Mouse (Mus musculus): ENCODE results near the gene Smchd1.
A peak's percentile ranks its signal among the peaks of the same experiment; 100 is the strongest.
"Not testable (repeated sequence)": the region's sequence is repeated elsewhere in the genome, so short reads cannot be mapped to it uniquely, and the experiment has no call there.

Gene Smchd1

GRCm38 (mm10) chr17:71445191-71445590, 30.0 kb downstream of the Smchd1 start:
- no peak for DNase-seq (ENCODE audit: low read depth, low spot score)

- DNase-seq (ENCODE audit: low read depth, low spot score) = no peak
Observed at GRCm38 (mm10) chr17:71444718-71445117, 30.4 kb downstream of the Smchd1 start.

- no peak for DNase-seq (ENCODE audit: low read depth, low spot score)
Observed at GRCm38 (mm10) chr17:71444126-71444525, 31.0 kb downstream of the Smchd1 start.

GRCm38 (mm10) chr17:71443273-71443672, 31.9 kb downstream of the Smchd1 start:
- no peak for DNase-seq (ENCODE audit: low read depth, low spot score)

GRCm38 (mm10) chr17:71422502-71422901, 52.6 kb downstream of the Smchd1 start:
- not testable (repeated sequence) for DNase-seq (ENCODE audit: low read depth, low spot score)

DNA sequence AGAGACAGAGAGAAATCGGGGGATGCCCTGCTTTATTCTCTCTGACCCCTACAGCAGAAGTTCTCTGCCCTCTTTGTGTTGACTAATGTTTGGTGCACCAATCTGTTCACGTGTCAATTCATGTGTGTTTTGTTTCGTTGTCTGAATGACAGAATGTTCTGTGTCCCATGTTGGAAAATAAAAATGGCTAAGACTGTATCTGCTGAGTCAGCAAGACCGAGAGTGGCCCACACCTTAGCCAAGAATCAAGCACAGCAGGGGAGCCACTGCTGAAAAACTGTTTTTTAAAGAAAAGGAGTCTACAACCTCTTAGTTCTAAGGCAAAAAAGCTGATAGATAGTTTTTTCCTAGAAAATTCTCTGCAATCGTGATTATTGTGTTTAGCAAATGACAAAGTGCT, 55.7 kb downstream of the Smchd1 start:
- DNase-seq (ENCODE audit: low read depth, low spot score) = not testable (repeated sequence)

DNA sequence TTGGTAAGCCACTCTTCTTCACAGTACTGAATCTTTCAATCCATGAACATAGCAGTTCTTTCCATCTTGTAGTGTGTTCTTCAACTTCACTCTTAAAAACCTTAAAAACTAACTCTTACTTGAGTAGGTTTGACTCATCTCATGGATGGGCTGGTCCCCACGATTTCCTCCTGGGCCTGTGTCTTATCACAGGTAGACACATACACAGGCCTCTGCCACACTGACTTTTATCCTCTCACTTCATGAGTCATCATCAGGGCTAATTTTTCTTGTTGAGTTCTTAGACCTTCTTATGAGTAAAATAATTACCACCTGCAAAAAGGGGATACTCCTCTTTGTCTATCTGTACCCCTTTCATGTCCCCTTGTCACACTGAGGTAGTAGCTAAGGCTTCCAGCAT, 58.1 kb downstream of the Smchd1 start:
- no peak for DNase-seq (ENCODE audit: low read depth, low spot score)

GRCm38 (mm10) chr17:71387401-71387800, 87.7 kb downstream of the Smchd1 start:
- no peak for DNase-seq (ENCODE audit: low read depth, low spot score)

- no peak for DNase-seq (ENCODE audit: low read depth, low spot score)
Observed at GRCm38 (mm10) chr17:71380346-71380745, 94.8 kb downstream of the Smchd1 start.

DNA sequence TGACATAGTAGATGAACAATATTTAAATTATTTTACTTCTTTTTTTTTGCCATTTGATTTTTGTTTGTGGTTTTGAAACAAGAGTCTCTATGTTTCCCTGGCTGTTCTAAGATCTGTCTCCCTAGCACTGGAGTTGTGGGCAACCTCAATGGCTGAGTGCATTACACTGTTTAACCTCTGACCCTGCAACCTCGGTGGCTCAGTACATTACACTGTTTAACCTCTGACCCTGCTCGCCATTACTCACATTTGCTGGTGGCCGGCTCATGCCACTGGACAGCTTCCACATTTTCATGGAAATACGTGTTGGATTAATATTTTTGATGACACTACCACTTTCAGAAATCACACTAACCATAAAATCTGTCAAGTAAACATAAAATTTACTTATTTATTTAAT, 97.2 kb downstream of the Smchd1 start:
- no peak for DNase-seq (ENCODE audit: low read depth, low spot score)

DNA sequence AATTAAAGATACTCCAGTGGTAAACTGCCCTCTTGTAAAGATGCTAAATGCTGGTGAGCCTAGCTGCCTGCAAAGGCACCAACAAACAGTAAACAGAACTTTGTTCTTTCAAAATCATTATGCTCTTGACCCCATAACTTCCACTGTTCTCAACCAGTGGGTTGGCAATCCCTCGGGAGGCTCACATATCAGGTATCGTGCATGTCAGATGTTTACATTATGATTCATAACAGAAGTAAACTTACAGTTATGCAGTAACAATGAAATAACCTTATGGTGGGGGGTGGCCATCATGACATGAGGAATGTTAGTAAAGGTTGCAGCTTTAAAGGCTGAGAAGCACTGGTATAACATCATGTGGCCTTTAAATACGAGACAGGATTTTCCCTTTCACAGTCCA, 119.6 kb downstream of the Smchd1 start:
- DNase-seq (ENCODE audit: low read depth, low spot score) = no peak

DNA sequence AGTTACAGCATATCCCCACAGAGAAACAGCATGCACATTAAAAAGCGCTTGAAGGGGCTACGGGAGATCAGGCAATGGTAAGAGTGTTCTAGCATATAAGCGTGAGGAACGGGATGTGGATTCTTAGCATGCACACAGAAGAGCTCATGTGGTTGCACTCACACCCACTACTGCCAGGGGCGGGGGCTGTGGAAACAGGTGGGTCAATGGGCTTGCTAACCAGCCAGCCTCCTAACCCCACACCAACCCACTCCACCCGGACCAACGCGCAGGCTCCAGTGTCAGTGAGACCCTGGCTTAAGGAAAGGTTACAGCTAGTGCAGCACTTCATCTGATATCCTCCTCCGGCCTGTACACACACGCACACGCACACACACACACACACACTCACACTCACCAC, 120.9 kb downstream of the Smchd1 start:
- DNase-seq (ENCODE audit: low read depth, low spot score) = no peak

GRCm38 (mm10) chr17:71348188-71348587, 127.0 kb downstream of the Smchd1 start:
- no peak for DNase-seq (ENCODE audit: low read depth, low spot score)

DNA sequence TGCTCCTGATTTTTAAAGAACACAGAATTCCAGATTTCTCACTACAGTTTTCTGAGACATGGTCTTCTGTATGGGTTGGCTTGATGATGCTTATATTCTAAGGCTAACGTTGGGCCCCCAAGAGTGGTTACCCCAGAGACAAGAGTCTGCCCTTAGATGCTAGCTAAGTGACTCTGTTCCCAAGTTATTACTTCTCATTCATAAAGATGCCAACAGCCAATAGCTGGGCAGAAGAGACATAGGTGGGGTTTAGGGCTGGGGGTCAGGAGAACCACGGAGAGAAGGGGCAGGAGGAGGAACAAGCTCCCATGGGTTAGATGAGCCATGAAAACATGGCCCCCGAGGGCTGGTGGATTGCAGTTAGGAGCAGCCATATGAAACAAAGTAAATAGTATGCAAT, 133.1 kb downstream of the Smchd1 start:
- no peak for DNase-seq (ENCODE audit: low read depth, low spot score)

DNA sequence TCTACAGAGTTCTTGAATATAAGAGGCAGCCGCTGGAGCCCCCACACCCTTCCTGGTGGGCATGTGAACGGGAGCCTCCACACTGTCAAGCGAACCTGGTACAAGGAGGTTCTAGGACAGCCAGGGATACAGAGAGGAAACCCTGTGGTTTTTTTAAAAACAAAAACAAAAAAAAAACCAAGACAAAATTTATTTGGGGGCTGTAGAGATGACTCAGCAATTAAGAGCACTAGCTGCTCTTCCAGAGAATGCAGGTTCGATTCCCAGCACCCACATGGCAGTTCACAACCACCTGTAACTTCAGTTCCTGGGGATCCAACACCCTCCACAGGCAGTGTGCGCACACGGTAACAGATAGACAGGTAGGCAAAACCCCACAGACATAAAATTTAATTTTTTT, 136.5 kb downstream of the Smchd1 start:
- DNase-seq (ENCODE audit: low read depth, low spot score) = no peak

DNA sequence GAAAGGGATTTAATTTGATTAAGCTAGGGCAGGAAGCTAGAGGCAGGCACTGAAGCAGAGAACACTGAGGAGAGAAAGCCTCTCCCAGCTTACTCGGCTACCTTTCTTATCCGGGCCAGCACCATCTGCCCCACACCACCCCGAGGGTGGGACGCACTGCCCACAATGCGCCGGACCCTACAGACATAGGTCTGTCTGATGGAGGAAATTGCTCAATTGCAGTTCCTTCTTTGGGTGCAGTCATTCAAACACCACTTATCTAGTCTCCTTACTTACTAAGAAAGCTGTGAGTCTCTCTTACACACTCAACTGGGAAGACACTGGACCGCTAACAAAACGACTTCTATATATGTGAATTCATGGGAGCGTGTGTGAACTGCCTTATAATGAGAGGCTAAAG, 137.6 kb downstream of the Smchd1 start:
- no peak for DNase-seq (ENCODE audit: low read depth, low spot score)

- peak; percentile 13 for DNase-seq (ENCODE audit: low read depth, low spot score)
Observed at GRCm38 (mm10) chr17:71336421-71336820, 138.7 kb downstream of the Smchd1 start.

GRCm38 (mm10) chr17:71332298-71332697, 142.8 kb downstream of the Smchd1 start:
- DNase-seq (ENCODE audit: low read depth, low spot score) = no peak

DNA sequence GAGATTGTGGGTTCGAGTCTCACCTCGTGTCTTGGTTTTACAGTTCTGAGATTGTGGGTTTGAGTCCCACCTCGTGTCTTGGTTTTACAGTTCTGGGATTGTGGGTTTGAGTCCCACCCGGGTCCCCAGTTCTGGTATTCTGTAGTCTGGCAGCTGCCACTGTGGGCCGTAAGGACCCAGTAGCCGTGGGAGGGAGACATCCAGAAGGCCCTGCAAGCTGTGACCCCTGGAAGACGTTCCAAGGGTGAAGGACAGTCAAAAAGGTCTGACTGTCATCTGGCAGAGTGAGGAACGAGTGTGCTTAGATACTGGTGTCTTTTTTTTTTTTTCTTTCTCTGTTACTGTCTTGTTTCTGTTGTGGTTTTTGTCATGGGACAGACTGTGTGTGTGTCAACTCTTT, 154.4 kb downstream of the Smchd1 start:
- DNase-seq (ENCODE audit: low read depth, low spot score) = not testable (repeated sequence)

DNA sequence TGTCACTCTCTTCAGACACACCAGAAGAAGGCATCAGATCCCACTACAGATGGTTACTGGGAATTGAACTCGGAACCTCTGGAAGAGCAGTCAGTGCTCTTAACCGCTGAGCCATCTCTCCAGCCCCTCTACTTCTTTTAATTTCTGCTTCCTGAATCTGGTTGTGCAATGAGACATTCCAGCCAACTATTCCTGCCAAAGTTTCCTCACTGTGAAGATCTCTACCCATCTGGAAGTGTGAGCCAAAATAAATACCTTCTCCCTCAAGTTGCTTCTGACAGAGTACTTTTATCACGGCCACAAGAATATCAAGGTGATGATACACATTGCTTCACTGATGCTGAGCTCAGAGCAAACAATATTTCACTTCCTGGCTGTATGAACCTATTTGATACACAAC, 155.8 kb downstream of the Smchd1 start:
- no peak for DNase-seq (ENCODE audit: low read depth, low spot score)

DNA sequence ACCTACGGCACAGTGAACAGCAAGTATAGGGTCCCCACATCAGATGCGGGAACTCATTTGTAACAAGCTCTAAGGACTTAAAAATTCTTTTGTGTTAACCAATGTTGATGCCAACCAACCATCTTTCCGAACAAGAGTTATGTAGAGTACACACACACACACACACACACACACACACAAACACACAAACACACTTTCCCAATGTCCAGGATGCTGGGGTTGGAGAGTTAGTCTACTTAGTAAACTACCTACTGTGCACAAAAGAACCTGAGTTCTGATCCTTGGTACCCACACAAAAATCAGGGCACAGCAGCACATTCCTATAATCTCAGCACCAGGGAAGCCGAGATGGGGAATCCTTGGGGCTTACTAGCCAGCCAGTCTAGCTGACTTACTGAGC, 157.6 kb downstream of the Smchd1 start:
- DNase-seq (ENCODE audit: low read depth, low spot score) = no peak

DNA sequence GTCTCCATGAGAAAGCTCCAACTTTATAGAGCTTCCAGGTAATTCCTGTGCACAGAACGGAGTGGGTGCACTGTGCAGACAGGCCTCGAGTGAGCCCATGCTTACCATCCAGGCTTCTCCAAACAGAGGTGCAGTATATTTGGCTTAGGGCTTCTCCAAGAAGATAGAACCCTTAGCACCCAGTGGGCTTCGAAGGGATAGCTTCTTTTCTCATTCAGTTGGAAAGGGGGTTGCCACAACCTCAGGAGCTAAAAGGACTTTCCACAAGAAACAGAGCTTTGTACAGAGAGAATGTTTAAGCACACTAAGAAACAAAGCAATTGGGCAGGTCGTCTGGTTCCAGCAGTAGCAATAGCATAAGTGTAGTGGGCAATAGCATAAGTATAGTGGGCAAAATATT, 160.8 kb downstream of the Smchd1 start:
- DNase-seq (ENCODE audit: low read depth, low spot score) = no peak

GRCm38 (mm10) chr17:71311340-71312171, 163.6 kb downstream of the Smchd1 start, which contains the start of gene Emilin2:
Gene Emilin2 (minus strand): TSS chr17:71311978.
- peak; percentile 66 for DNase-seq (ENCODE audit: low read depth, low spot score)
